Mouse (Mus musculus) adrenal gland, adult 2 months (tissue): Measurements from ENCODE around the gene Ffar4. TPM values are rescaled to one million over a fixed set of nuclear protein-coding genes. Genes with fewer than 3 reads are reported as not detected.

Source experiments
- polyA plus RNA-seq: library from polyadenylated mRNA; depleted of rRNA; stranded (reverse); fragments of >200 nt; gene quantifications from 2 replicates; pipeline ENCODE4 v1.2.3, GENCODE M21; 2012; rRNA removed
- total RNA-seq, 2 experiments: library from RNA; stranded (reverse); gene quantifications; 2 replicates each; pipeline ENCODE4 v1.2.3; 2021

Ffar4 gene
- total and polyA plus RNA-seq, 3 experiments: 13.0 to 14.2 (median 13.3) TPM

Other genes starting within 250 kb of the Ffar4 start
- gene Myof, start 53.5 kb upstream of the Ffar4 start, total RNA-seq: 10 to 100 TPM; 26.3 to 65.2 TPM
- gene Myof, start 53.5 kb upstream of the Ffar4 start, polyA plus RNA-seq: 3.6 and 6.6 TPM in 2 replicates
- gene Cep55, start 42.1 kb upstream of the Ffar4 start, total RNA-seq: 1 to 10 TPM in 1 of 2 experiments, under 1 TPM in 1; 0.38 to 1.6 TPM
- gene Cep55, start 42.1 kb upstream of the Ffar4 start, polyA plus RNA-seq: 0.12 and 0.44 TPM in 2 replicates
- gene Rbp4, start 28.2 kb downstream of the Ffar4 start, total RNA-seq: 10 to 100 TPM; 37.6 to 52.1 TPM
- gene Rbp4, start 28.2 kb downstream of the Ffar4 start, polyA plus RNA-seq: 57.5 and 75.4 TPM in 2 replicates
- not detected for gene Pde6c, start 35.7 kb downstream of the Ffar4 start, total RNA-seq
- gene Pde6c, start 35.7 kb downstream of the Ffar4 start, polyA plus RNA-seq: not detected in 2 replicates
- gene Fra10ac1, start 127.1 kb downstream of the Ffar4 start, total RNA-seq: 10 to 100 TPM; 11.2 to 16.3 TPM
- gene Fra10ac1, start 127.1 kb downstream of the Ffar4 start, polyA plus RNA-seq: 2.6 and 4.5 TPM in 2 replicates
- 1 to 10 TPM in 1 of 2 experiments, under 1 TPM in 1; 0.43 to 1.8 TPM for gene Lgi1, start 167.5 kb downstream of the Ffar4 start, total RNA-seq
- gene Lgi1, start 167.5 kb downstream of the Ffar4 start, polyA plus RNA-seq: 0.09 TPM in 2 replicates